In the genomic region with DNA sequence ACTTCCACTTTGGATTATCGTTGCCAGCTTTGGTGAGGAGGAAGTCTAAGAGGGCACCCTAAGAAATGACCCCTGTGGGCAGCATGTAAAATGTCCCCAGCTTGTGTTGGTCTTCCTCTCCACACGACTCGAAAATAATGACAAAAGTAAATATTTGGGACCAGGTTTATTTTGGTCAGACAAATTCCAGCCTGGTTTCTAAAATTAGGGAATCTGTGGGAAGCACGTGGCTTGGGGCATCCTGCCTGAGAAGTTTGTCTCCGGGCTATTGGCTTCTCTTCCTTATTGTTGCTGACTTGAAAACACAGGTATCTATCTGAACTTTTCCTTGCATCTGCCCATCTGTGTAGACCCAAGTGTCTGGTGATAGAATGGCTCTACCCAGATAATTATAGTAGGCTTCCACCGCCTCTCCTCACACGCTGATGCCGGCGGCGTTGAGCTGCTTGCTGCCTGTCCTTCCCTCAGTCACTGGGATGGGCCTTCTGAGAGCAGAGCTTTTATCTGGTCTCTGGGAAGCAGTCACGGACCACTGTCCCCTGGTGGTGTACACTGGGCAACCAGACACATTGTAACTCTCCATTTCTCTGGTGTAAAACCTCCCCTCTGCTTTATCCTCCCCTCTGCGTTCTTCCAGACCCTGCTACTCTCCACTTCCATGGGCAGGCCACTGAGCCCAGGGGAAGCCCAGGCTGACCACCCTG, we compare ENCODE assay signal across 10 mouse cellular contexts. TPM values are rescaled to one million over a fixed set of nuclear protein-coding genes. Genes with fewer than 3 reads are reported as not detected.
DNase-seq lines count a peak whose midpoint lies in the region; ATAC-seq and TF ChIP-seq lines count a peak whose summit lies in the region.
"Had no signal": no experiment of that assay in that cellular context is flagged by ENCODE, and none has a peak within 500 bp of the region (broad histone marks: within the 10 kb centered on the region; RNA-seq: fewer than 3 reads in every experiment).

No protein-coding gene starts in this region.

- no peaks in the 10 kb centered on the region for H3K9me3 ChIP-seq in midbrain, postnatal 0 days (ENCODE audit: low read length)
- no peaks in the 10 kb centered on the region for H3K9me3 ChIP-seq in midbrain, embryonic 14.5 days (ENCODE audit: control insufficient read depth, low read length)
- H3K9me3 ChIP-seq in limb, embryonic 10.5 days (replicated peaks), result no peaks in the 10 kb centered on the region
- no peaks in the 10 kb centered on the region for H3K9me3 ChIP-seq in stomach, postnatal 0 days (ENCODE audit: control insufficient read depth, low read length)
- H3K9me3 ChIP-seq: forebrain, embryonic 15.5 days had no signal

- WGBS in midbrain, postnatal 0 days, result 73% methylated on average over 12 of the region's 12 CpGs
- WGBS in midbrain, embryonic 14.5 days, result 83% methylated on average over 12 of the region's 12 CpGs
- 81% methylated on average over 12 of the region's 12 CpGs for WGBS in limb, embryonic 10.5 days
- WGBS in stomach, postnatal 0 days, result 66% methylated on average over 12 of the region's 12 CpGs

- no peaks in the 10 kb centered on the region for H3K36me3 ChIP-seq in midbrain, postnatal 0 days (ENCODE audit: insufficient read depth, low read length)
- H3K36me3 ChIP-seq in midbrain, embryonic 14.5 days (ENCODE audit: control insufficient read depth, insufficient read depth, low read length), result no peaks in the 10 kb centered on the region
- H3K36me3 ChIP-seq in limb, embryonic 10.5 days, result no peaks in the 10 kb centered on the region
- H3K36me3 ChIP-seq in stomach, postnatal 0 days (ENCODE audit: control insufficient read depth, insufficient read depth, low read length), result no peaks in the 10 kb centered on the region
- H3K36me3 ChIP-seq: forebrain, embryonic 15.5 days had no signal

- ATAC-seq in midbrain, postnatal 0 days (ENCODE audit: low FRiP score), result no peak
- ATAC-seq in midbrain, embryonic 14.5 days (ENCODE audit: low FRiP score, low TSS enrichment), result no peak
- no peak for ATAC-seq in stomach, postnatal 0 days (ENCODE audit: low FRiP score, low TSS enrichment)
- ATAC-seq: activated CD4-positive, CD25-positive, alpha-beta regulatory T cell, adult 4 months; forebrain, embryonic 15.5 days had no signal

- TF ChIP-seq EP300 in stomach, postnatal 0 days (optimal IDR thresholded peaks at IDR 0.05), result no peak

- TF ChIP-seq CTCF in midbrain, postnatal 0 days (IDR thresholded peaks at IDR 0.05), result 0 out of 2 replicates have a peak, but pooled peaks have one; percentile 9
- TF ChIP-seq CTCF in stomach, postnatal 0 days (IDR thresholded peaks at IDR 0.05; ENCODE audit: low read depth), result peak; percentile 15; the same call in 1 of the 2 replicates

- no peak overlapping the region for H3K4me2 ChIP-seq in midbrain, postnatal 0 days (ENCODE audit: low read depth, low read length, poor library complexity, severe bottlenecking)
- H3K4me2 ChIP-seq in midbrain, embryonic 14.5 days (ENCODE audit: low read length), result no peak overlapping the region
- H3K4me2 ChIP-seq in stomach, postnatal 0 days (replicated peaks; ENCODE audit: low read depth), result peak overlapping the region; percentile 14; the same call in 1 of the 2 replicates
- H3K4me2 ChIP-seq: forebrain, embryonic 15.5 days had no signal

- H3K9ac ChIP-seq in midbrain, postnatal 0 days (replicated peaks; ENCODE audit: low read length, poor library complexity, severe bottlenecking), result no peak overlapping the region
- H3K9ac ChIP-seq in midbrain, embryonic 14.5 days (replicated peaks; ENCODE audit: low read length), result no peak overlapping the region
- no peak overlapping the region for H3K9ac ChIP-seq in stomach, postnatal 0 days (ENCODE audit: low read length)
- H3K9ac ChIP-seq: forebrain, embryonic 15.5 days had no signal

- H3K27me3 ChIP-seq in midbrain, postnatal 0 days (ENCODE audit: insufficient read depth, low read length), result no peaks in the 10 kb centered on the region
- no peaks in the 10 kb centered on the region for H3K27me3 ChIP-seq in midbrain, embryonic 14.5 days (ENCODE audit: control insufficient read depth, insufficient read depth, low read length)
- H3K27me3 ChIP-seq in limb, embryonic 10.5 days (ENCODE audit: low read depth, poor library complexity, severe bottlenecking), result no peaks in the 10 kb centered on the region
- H3K27me3 ChIP-seq in stomach, postnatal 0 days (ENCODE audit: control insufficient read depth, insufficient read depth, low read length), result no peaks in the 10 kb centered on the region
- H3K27me3 ChIP-seq: forebrain, embryonic 15.5 days had no signal

- H3K27ac ChIP-seq in midbrain, postnatal 0 days (ENCODE audit: low read depth, low read length), result no peak overlapping the region
- H3K27ac ChIP-seq in midbrain, embryonic 14.5 days (replicated peaks; ENCODE audit: low read depth, low read length), result no peak overlapping the region
- peak overlapping the region; percentile 56; the same call in 1 of the 2 replicates for H3K27ac ChIP-seq in limb, embryonic 10.5 days
- peak overlapping the region; percentile 61 for H3K27ac ChIP-seq in stomach, postnatal 0 days (replicated peaks)
- H3K27ac ChIP-seq: forebrain, embryonic 15.5 days had no signal

- peak; percentile 57 for DNase-seq in kidney, adult 9 months
- no peak for DNase-seq in kidney, adult 11 months
- no peak for DNase-seq in midbrain, postnatal 0 days (ENCODE audit: low spot score)
- no peak for DNase-seq in midbrain, embryonic 14.5 days
- DNase-seq in limb, embryonic 10.5 days (ENCODE audit: low spot score), result no peak
- DNase-seq in stomach, postnatal 0 days (ENCODE audit: low spot score), result no peak
- DNase-seq in layer of hippocampus, adult 8-10 months (ENCODE audit: low spot score in 2 of 2), result no peak
- DNase-seq: embryo, embryonic 11 days had no signal

- H3K4me3 ChIP-seq in midbrain, postnatal 0 days (ENCODE audit: low read depth, low read length), result no peak overlapping the region
- H3K4me3 ChIP-seq in midbrain, embryonic 14.5 days (replicated peaks; ENCODE audit: low read depth, low read length), result no peak overlapping the region
- no peak overlapping the region for H3K4me3 ChIP-seq in limb, embryonic 10.5 days
- no peak overlapping the region for H3K4me3 ChIP-seq in stomach, postnatal 0 days (ENCODE audit: low read depth, low read length)
- H3K4me3 ChIP-seq: forebrain, embryonic 15.5 days had no signal

- no peaks in the 10 kb centered on the region for H3K4me1 ChIP-seq in midbrain, postnatal 0 days (ENCODE audit: insufficient read depth, low read length)
- no peaks in the 10 kb centered on the region for H3K4me1 ChIP-seq in midbrain, embryonic 14.5 days (ENCODE audit: control insufficient read depth, insufficient read depth, low read length)
- peaks cover 29% of the 10 kb centered on the region for H3K4me1 ChIP-seq in limb, embryonic 10.5 days
- H3K4me1 ChIP-seq in stomach, postnatal 0 days (replicated peaks; ENCODE audit: control insufficient read depth, insufficient read depth), result no peaks in the 10 kb centered on the region; the same call in 1 of the 2 replicates

RNA-seq across cellular contexts. Expression of a gene that starts 57.9 kb away (rescaled TPM):
- 2.8 and 10.5 TPM in 2 replicates for total RNA-seq in midbrain, postnatal 0 days (2014; rRNA removed)
- 3.8 and 4.7 TPM in 2 replicates for polyA plus RNA-seq in midbrain, postnatal 0 days (2015; fragmentation: Nextera tagmentation; extraction: Ambion mirVana)
- polyA plus RNA-seq in midbrain, embryonic 14.5 days (2014; fragmentation: Nextera tagmentation; extraction: Ambion mirVana), result 2.1 and 2.6 TPM in 2 replicates
- 19.5 and 26.3 TPM in 2 replicates for polyA plus RNA-seq in limb, embryonic 10.5 days (2016; fragmentation: Nextera tagmentation; extraction: Ambion mirVana)
- polyA plus RNA-seq in stomach, postnatal 0 days (2015; fragmentation: Nextera tagmentation; extraction: Ambion mirVana), result 55.0 and 61.3 TPM in 2 replicates
- total RNA-seq in layer of hippocampus, adult 8-10 months (2022), result 1 to 10 TPM in 3 of 4 experiments, under 1 TPM in 1; 0.99 to 4.4 (median 3.1) TPM

Comparison
In these comparisons a context has a peak if more than half of its experiments do, and no peak if none do; other contexts are left out.
1. H3K27ac ChIP-seq: peak in limb, embryonic 10.5 days (single experiment) and stomach, postnatal 0 days (single experiment); none in midbrain, postnatal 0 days (single experiment) and midbrain, embryonic 14.5 days (single experiment).